Mouse (Mus musculus): ENCODE measurements around the gene Rfx1. TPM values are rescaled to one million over a fixed set of nuclear protein-coding genes. Genes with fewer than 3 reads are reported as not detected.

Rfx1 gene
- polyA plus RNA-seq, 1 experiment from 2014 or later: 6.8 TPM

- no peaks in the 10 kb centered on the region for H3K27me3 ChIP-seq (replicated peaks; ENCODE audit: control insufficient read depth, insufficient read depth, low read length)
- no peak overlapping the region for H3K4me3 ChIP-seq (ENCODE audit: low read depth, low read length)
- no peak overlapping the region for H3K4me2 ChIP-seq (ENCODE audit: low read length)
- no peaks in the 10 kb centered on the region for H3K4me1 ChIP-seq (ENCODE audit: control insufficient read depth, insufficient read depth, low read length)
- no peak overlapping the region for H3K9ac ChIP-seq (ENCODE audit: low read length)
- H3K9me3 ChIP-seq (replicated peaks; ENCODE audit: control insufficient read depth, low read length): no peaks in the 10 kb centered on the region
- 92% methylated on average over 3 of the region's 3 CpGs for WGBS
- no peak for DNase-seq (ENCODE audit: low spot score)
- no peak for ATAC-seq
- peaks cover 98% of the 10 kb centered on the region for H3K36me3 ChIP-seq (ENCODE audit: control insufficient read depth, insufficient read depth, low read length)
- H3K27ac ChIP-seq (ENCODE audit: low read depth, low read length): no peak overlapping the region
Observed at GRCm38 (mm10) chr8:84137848-84138247, 71.2 kb downstream of the Rfx1 start.

DNA sequence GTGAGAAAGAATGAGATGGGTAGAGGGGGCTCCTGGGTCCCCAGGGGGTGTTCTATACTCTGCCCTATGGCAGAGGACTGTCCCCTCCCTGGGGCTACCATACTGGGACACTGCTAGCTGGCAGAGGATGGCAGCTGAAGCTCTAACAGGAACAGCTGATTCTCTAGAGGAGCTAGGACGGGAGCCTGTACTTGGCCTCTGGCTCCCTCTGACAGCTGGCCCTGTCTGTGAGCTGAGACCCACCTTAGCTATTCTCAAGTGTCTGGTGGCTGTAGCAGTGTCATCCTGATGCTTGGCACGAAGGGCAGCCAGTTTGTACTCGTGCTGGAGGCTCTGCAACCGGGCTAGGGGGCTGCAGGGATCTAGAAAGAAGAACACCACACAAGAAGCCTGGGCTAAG lies 74.2 kb downstream of the Rfx1 start:
- Histone ChIP-seq H3K9ac (ENCODE audit: low read length) (no peak overlapping the region), H3K27me3 (replicated peaks; ENCODE audit: control insufficient read depth, insufficient read depth, low read length) (no peaks in the 10 kb centered on the region), H3K36me3 (ENCODE audit: control insufficient read depth, insufficient read depth, low read length) (peaks cover 85% of the 10 kb centered on the region), H3K9me3 (replicated peaks; ENCODE audit: control insufficient read depth, low read length) (no peaks in the 10 kb centered on the region), H3K4me2 (ENCODE audit: low read length) (no peak overlapping the region), H3K4me3 (ENCODE audit: low read depth, low read length) (no peak overlapping the region), H3K4me1 (ENCODE audit: control insufficient read depth, insufficient read depth, low read length) (no peaks in the 10 kb centered on the region), H3K27ac (ENCODE audit: low read depth, low read length) (no peak overlapping the region)
- ATAC-seq (no peak), DNase-seq (ENCODE audit: low spot score) (no peak)
- WGBS: 87% methylated on average over 4 of the region's 4 CpGs

DNA sequence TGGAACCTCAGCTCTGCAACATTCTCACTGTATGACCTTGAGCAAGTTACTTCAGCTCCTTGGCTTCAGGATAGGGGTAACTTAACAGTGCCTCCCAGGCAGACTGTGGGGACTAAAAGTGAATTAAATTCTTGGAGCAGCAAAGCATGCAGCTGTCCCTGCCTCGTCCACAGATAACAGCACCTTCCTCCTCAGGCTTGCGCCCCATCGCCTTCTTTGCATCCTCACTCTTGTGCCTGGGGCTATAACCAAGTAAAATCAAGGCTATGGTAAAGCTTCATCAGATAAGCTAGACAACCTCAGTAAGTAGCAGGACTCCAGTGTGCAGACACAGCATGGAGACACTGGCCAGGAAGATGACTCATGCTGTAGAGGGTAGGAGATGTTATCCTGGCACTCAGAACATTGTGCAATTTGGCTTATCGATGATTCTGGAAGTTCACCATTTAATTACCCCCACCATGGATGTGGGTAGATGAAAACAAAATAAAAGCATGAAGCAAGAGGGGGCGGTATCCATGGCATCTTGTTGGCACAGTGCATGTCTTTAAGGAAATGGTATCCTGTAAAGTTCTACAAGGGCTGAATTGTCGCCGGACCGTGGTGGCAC lies 78.1 kb downstream of the Rfx1 start:
- WGBS: 92% methylated on average over 8 of the region's 8 CpGs
- Histone ChIP-seq H3K4me3 (ENCODE audit: low read depth, low read length) (no peak overlapping the region), H3K27ac (ENCODE audit: low read depth, low read length) (no peak overlapping the region), H3K9ac (ENCODE audit: low read length) (no peak overlapping the region), H3K36me3 (ENCODE audit: control insufficient read depth, insufficient read depth, low read length) (peaks cover 46% of the 10 kb centered on the region), H3K4me2 (ENCODE audit: low read length) (no peak overlapping the region), H3K27me3 (replicated peaks; ENCODE audit: control insufficient read depth, insufficient read depth, low read length) (no peaks in the 10 kb centered on the region), H3K9me3 (replicated peaks; ENCODE audit: control insufficient read depth, low read length) (no peaks in the 10 kb centered on the region), H3K4me1 (ENCODE audit: control insufficient read depth, insufficient read depth, low read length) (peaks cover 11% of the 10 kb centered on the region)
- no peak for DNase-seq (ENCODE audit: low spot score)
- no peak for ATAC-seq

MicroRNAs encoded within 50 kb of the gene (microRNA counts, 519-probe panel; counts per million panel counts)
- 3,679 counts per million, percentile 38 among the panel's probes with 10 or more counts for microRNA mmu-miR-709

Small RNA genes within 50 kb of the gene (microRNA-seq; reads per million reads assigned to microRNA genes)
- not detected for gene Mir709

Other genes with a start within 250 kb of the Rfx1 start
- gene Adgrl1, start 166.7 kb upstream of the Rfx1 start, polyA plus RNA-seq (2014; fragmentation: Nextera tagmentation; extraction: Ambion mirVana): 44.4 and 50.9 TPM in 2 replicates
- gene Gm10644, start 111.6 kb upstream of the Rfx1 start, polyA plus RNA-seq (2014; fragmentation: Nextera tagmentation; extraction: Ambion mirVana): 0.61 and 0.93 TPM in 2 replicates
- gene Asf1b, start 111.3 kb upstream of the Rfx1 start, polyA plus RNA-seq (2014; fragmentation: Nextera tagmentation; extraction: Ambion mirVana): 23.8 and 31.6 TPM in 2 replicates
- 117 and 132 TPM in 2 replicates for gene Prkaca, start 93.8 kb upstream of the Rfx1 start, polyA plus RNA-seq (2014; fragmentation: Nextera tagmentation; extraction: Ambion mirVana)
- 12.9 and 14.4 TPM in 2 replicates for gene Samd1, start 69.2 kb upstream of the Rfx1 start, polyA plus RNA-seq (2014; fragmentation: Nextera tagmentation; extraction: Ambion mirVana)
- 0.77 and 1.3 TPM in 2 replicates for gene 1700067K01Rik, start 65.3 kb upstream of the Rfx1 start, polyA plus RNA-seq (2014; fragmentation: Nextera tagmentation; extraction: Ambion mirVana)
- gene 2210011C24Rik, start 54.7 kb upstream of the Rfx1 start, polyA plus RNA-seq (2014; fragmentation: Nextera tagmentation; extraction: Ambion mirVana): not detected in 2 replicates
- gene Palm3, start 45.4 kb upstream of the Rfx1 start, polyA plus RNA-seq (2014; fragmentation: Nextera tagmentation; extraction: Ambion mirVana): 0.33 and 0.53 TPM in 2 replicates
- 0.19 and 0.70 TPM in 2 replicates for gene Il27ra, start 24.2 kb upstream of the Rfx1 start, polyA plus RNA-seq (2014; fragmentation: Nextera tagmentation; extraction: Ambion mirVana)
- not detected in 2 replicates for gene Rln3, start 21.8 kb upstream of the Rfx1 start, polyA plus RNA-seq (2014; fragmentation: Nextera tagmentation; extraction: Ambion mirVana)
- gene Gm10643, start 1.7 kb upstream of the Rfx1 start, polyA plus RNA-seq (2014; fragmentation: Nextera tagmentation; extraction: Ambion mirVana): 1.3 and 1.5 TPM in 2 replicates
- gene Dcaf15, start 37.9 kb downstream of the Rfx1 start, polyA plus RNA-seq (2014; fragmentation: Nextera tagmentation; extraction: Ambion mirVana): 15.8 and 17.8 TPM in 2 replicates
- 0.22 and 0.23 TPM in 2 replicates for gene Podnl1, start 59.2 kb downstream of the Rfx1 start, polyA plus RNA-seq (2014; fragmentation: Nextera tagmentation; extraction: Ambion mirVana)
- gene Cc2d1a, start 81.1 kb downstream of the Rfx1 start, polyA plus RNA-seq (2014; fragmentation: Nextera tagmentation; extraction: Ambion mirVana): 14.7 and 21.7 TPM in 2 replicates
- gene 4930432K21Rik, start 81.2 kb downstream of the Rfx1 start, polyA plus RNA-seq (2014; fragmentation: Nextera tagmentation; extraction: Ambion mirVana): 1.7 and 2.3 TPM in 2 replicates
- gene Nanos3, start 118.4 kb downstream of the Rfx1 start, polyA plus RNA-seq (2014; fragmentation: Nextera tagmentation; extraction: Ambion mirVana): 4.5 and 8.3 TPM in 2 replicates
- gene Zswim4, start 170.2 kb downstream of the Rfx1 start, polyA plus RNA-seq (2014; fragmentation: Nextera tagmentation; extraction: Ambion mirVana): 22.6 and 26.9 TPM in 2 replicates
- gene D8Ertd738e, start 182.9 kb downstream of the Rfx1 start, polyA plus RNA-seq (2014; fragmentation: Nextera tagmentation; extraction: Ambion mirVana): 266 and 329 TPM in 2 replicates
- 43.6 and 48.8 TPM in 2 replicates for gene Mri1, start 190.5 kb downstream of the Rfx1 start, polyA plus RNA-seq (2014; fragmentation: Nextera tagmentation; extraction: Ambion mirVana)
- gene Ccdc130, start 203.5 kb downstream of the Rfx1 start, polyA plus RNA-seq (2014; fragmentation: Nextera tagmentation; extraction: Ambion mirVana): 27.6 and 28.9 TPM in 2 replicates